Mouse (Mus musculus): ENCODE measurements at regions not wholly inside any gene's neighbourhood (a gene's known extent, or its start where the extent isn't known, plus 50 kb on each side); places are given as distances from the start of the nearest gene placed in this dataset.

DNA sequence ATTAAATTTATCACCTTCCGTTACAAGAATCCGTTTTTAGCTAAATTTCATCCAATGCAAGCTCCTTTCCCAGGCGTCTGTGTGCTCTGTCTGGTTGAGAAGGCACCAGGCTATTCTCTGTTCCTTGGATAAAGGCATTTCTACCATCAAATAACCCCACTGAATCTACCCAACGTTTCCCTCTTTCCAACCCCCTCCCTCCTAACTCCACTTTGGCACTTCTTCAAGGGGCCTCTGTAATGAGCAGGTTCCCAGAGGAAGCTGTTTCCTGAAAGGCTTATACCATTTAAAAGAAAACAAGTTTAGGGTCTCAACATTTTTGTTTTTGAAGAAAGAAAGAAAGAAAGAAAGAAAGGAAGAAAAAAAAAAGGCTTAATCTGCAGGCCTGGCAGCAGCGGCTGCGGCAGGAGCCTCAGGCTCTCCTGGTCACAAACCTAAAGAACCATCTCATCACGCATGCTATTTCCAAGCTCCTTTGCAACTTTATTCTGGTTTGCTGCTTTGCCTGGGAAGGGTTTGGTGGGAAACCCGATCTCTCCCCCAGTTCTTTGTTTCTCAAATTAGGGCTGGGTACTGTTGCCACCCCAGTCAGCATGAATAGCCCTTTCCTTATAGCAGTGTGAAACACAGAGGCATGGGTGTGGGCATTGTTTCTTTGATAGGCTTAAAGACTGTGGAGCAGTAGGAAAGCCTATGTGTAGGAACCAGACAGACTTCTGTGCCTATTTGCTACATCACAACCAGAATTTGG, 160.5 kb upstream of the Tnc start:
- ATAC-seq (peak; percentile 82), DNase-seq (peak; percentile 50)

GRCm38 (mm10) chr4:64200808-64201190, 154.0 kb upstream of the Tnc start:
- no peak overlapping the region for H3K9ac ChIP-seq
- H3K4me1 ChIP-seq (ENCODE audit: insufficient read depth): no peaks in the 10 kb centered on the region
- no peak for TF ChIP-seq CTCF (IDR thresholded peaks at IDR 0.05; ENCODE audit: low read depth)
- H3K4me2 ChIP-seq (ENCODE audit: low read depth): no peak overlapping the region
- no peaks in the 10 kb centered on the region for H3K9me3 ChIP-seq (ENCODE audit: low read length)
- H3K36me3 ChIP-seq (ENCODE audit: insufficient read depth): no peaks in the 10 kb centered on the region
- peak; percentile 73 for ATAC-seq
- no peak overlapping the region for H3K4me3 ChIP-seq (ENCODE audit: low read depth, low read length)
- no peak for DNase-seq
- no peaks in the 10 kb centered on the region for H3K27me3 ChIP-seq (ENCODE audit: insufficient read depth, low read length)
- no peak overlapping the region for H3K27ac ChIP-seq (ENCODE audit: low read depth, low read length)
- 71% methylated on average over 3 of the region's 3 CpGs for WGBS

More for the DNA sequence above, 160.5 kb upstream of the Tnc start:
- Histone ChIP-seq H3K36me3 (ENCODE audit: insufficient read depth) (no peaks in the 10 kb centered on the region), H3K9me3 (ENCODE audit: low read length) (no peaks in the 10 kb centered on the region), H3K9ac (no peak overlapping the region), H3K4me1 (ENCODE audit: insufficient read depth) (no peaks in the 10 kb centered on the region), H3K4me3 (ENCODE audit: low read depth, low read length) (no peak overlapping the region), H3K27me3 (ENCODE audit: insufficient read depth, low read length) (no peaks in the 10 kb centered on the region), H3K4me2 (ENCODE audit: low read depth) (no peak overlapping the region), H3K27ac (ENCODE audit: low read depth, low read length) (peak overlapping the region; percentile 50; the same call in 1 of the 2 replicates)
- WGBS: 16% methylated on average over 8 of the region's 8 CpGs
- no peak for TF ChIP-seq CTCF (IDR thresholded peaks at IDR 0.05; ENCODE audit: low read depth)

DNA sequence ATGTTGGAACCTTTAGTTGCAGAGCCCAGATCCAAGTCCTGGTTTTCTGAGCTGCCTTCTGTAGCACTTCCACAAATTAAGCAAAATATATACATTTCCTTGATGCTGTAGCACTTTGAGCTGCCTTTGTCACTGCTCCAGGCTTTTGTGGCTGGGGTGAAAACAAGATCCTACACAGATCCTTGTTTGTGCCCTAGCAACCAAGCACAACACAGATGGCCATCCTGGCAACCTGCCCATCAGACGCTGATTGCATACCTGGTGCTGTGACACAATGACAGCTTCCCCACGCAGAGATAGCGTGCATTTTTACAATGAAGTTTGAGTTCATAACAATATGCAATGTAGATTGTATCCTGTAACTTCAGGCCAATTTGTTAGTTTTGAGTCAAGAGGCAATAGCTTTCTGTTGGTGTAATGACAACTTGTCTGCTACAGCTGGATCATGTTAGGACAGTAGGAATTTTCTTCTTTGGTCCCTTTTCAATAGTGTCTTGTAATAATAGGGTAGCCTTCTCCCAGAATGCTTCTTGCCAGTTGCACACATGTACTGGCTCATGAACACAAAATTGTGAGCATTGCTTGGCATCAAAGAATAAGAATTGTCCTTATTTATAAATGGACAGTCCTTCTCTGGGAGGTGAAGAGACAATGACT, 153.5 kb upstream of the Tnc start:
- Histone ChIP-seq H3K4me1 (ENCODE audit: insufficient read depth) (no peaks in the 10 kb centered on the region), H3K27ac (ENCODE audit: low read depth, low read length) (no peak overlapping the region), H3K9me3 (ENCODE audit: low read length) (no peaks in the 10 kb centered on the region), H3K27me3 (ENCODE audit: insufficient read depth, low read length) (no peaks in the 10 kb centered on the region), H3K9ac (no peak overlapping the region), H3K36me3 (ENCODE audit: insufficient read depth) (no peaks in the 10 kb centered on the region), H3K4me2 (ENCODE audit: low read depth) (no peak overlapping the region), H3K4me3 (ENCODE audit: low read depth, low read length) (no peak overlapping the region)
- DNase-seq (peak; percentile 77), ATAC-seq (peak; percentile 90)
- 12% methylated on average over 3 of the region's 3 CpGs for WGBS
- no peak for TF ChIP-seq CTCF (IDR thresholded peaks at IDR 0.05; ENCODE audit: low read depth)

GRCm38 (mm10) chr4:64184986-64185385, 138.2 kb upstream of the Tnc start:
- DNase-seq: no peak
- no peak overlapping the region for H3K4me3 ChIP-seq (ENCODE audit: low read depth, low read length)
- H3K9me3 ChIP-seq (ENCODE audit: low read length): no peaks in the 10 kb centered on the region
- H3K27me3 ChIP-seq (ENCODE audit: insufficient read depth, low read length): no peaks in the 10 kb centered on the region
- no peak overlapping the region for H3K27ac ChIP-seq (ENCODE audit: low read depth, low read length)
- no peaks in the 10 kb centered on the region for H3K4me1 ChIP-seq (ENCODE audit: insufficient read depth)
- TF ChIP-seq CTCF (IDR thresholded peaks at IDR 0.05; ENCODE audit: low read depth): no peak
- no peak overlapping the region for H3K4me2 ChIP-seq (ENCODE audit: low read depth)
- no peak for ATAC-seq
- no peak overlapping the region for H3K9ac ChIP-seq
- no peaks in the 10 kb centered on the region for H3K36me3 ChIP-seq (ENCODE audit: insufficient read depth)

DNA sequence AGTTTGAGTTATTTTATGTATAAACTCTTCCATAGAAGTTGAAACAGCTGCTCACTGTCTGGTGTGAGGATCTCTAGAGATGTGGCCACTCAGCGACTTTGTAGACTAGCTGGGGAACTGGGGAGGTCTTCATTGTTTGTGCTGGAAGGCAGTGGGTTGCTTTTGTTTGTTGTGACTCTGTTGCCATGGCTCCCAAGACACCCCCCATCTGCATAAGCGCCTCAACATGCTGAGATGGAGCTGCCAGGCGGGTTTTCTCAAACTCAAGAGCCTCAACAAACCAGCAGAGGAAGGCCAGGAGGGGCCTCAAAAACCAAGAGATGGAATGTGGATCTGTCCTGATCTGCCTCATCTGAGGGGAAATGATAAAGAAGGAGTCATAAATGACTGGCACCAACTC, 129.1 kb upstream of the Tnc start:
- H3K4me2 ChIP-seq (ENCODE audit: low read depth): no peak overlapping the region
- H3K9ac ChIP-seq: no peak overlapping the region
- no peak overlapping the region for H3K27ac ChIP-seq (ENCODE audit: low read depth, low read length)
- WGBS: 22% methylated on average over 3 of the region's 3 CpGs
- H3K9me3 ChIP-seq (ENCODE audit: low read length): no peaks in the 10 kb centered on the region
- DNase-seq (no peak), ATAC-seq (peak; percentile 45; the same call in 1 of the 2 replicates)
- no peaks in the 10 kb centered on the region for H3K27me3 ChIP-seq (ENCODE audit: insufficient read depth, low read length)
- no peaks in the 10 kb centered on the region for H3K36me3 ChIP-seq (ENCODE audit: insufficient read depth)
- H3K4me3 ChIP-seq (ENCODE audit: low read depth, low read length): no peak overlapping the region
- no peaks in the 10 kb centered on the region for H3K4me1 ChIP-seq (ENCODE audit: insufficient read depth)
- TF ChIP-seq CTCF (IDR thresholded peaks at IDR 0.05; ENCODE audit: low read depth): no peak

- Histone ChIP-seq H3K9me3 (ENCODE audit: low read length) (no peaks in the 10 kb centered on the region), H3K4me1 (ENCODE audit: insufficient read depth) (no peaks in the 10 kb centered on the region), H3K27ac (ENCODE audit: low read depth, low read length) (no peak overlapping the region), H3K4me3 (ENCODE audit: low read depth, low read length) (no peak overlapping the region), H3K9ac (no peak overlapping the region), H3K4me2 (ENCODE audit: low read depth) (no peak overlapping the region), H3K36me3 (ENCODE audit: insufficient read depth) (no peaks in the 10 kb centered on the region), H3K27me3 (ENCODE audit: insufficient read depth, low read length) (no peaks in the 10 kb centered on the region)
- DNase-seq: no peak
- no peak for ATAC-seq
- WGBS: 84% methylated on average over 3 of the region's 3 CpGs
- no peak for TF ChIP-seq CTCF (IDR thresholded peaks at IDR 0.05; ENCODE audit: low read depth)
These were observed 124.7 kb upstream of the Tnc start for GRCm38 (mm10) chr4:64171476-64171875.

GRCm38 (mm10) chr4:64148989-64149463, 102.2 kb upstream of the Tnc start:
- H3K4me1 ChIP-seq (ENCODE audit: insufficient read depth): 0 out of 2 replicates have a peak, but pooled peaks cover 6% of the 10 kb centered on the region
- ATAC-seq: peak; percentile 91
- H3K9ac ChIP-seq: no peak overlapping the region
- H3K27ac ChIP-seq (ENCODE audit: low read depth, low read length): 0 out of 2 replicates have a peak overlapping the region, but pooled peaks have one; percentile 10
- WGBS: 18% methylated on average over 5 of the region's 5 CpGs
- H3K4me3 ChIP-seq (ENCODE audit: low read depth, low read length): no peak overlapping the region
- H3K36me3 ChIP-seq (ENCODE audit: insufficient read depth): no peaks in the 10 kb centered on the region
- no peak for TF ChIP-seq CTCF (IDR thresholded peaks at IDR 0.05; ENCODE audit: low read depth)
- peak; percentile 82 for DNase-seq
- no peaks in the 10 kb centered on the region for H3K27me3 ChIP-seq (ENCODE audit: insufficient read depth, low read length)
- H3K4me2 ChIP-seq (ENCODE audit: low read depth): no peak overlapping the region
- H3K9me3 ChIP-seq (ENCODE audit: low read length): no peaks in the 10 kb centered on the region
